Mouse (Mus musculus) gastrocnemius, postnatal 10 days (tissue): Measurements from ENCODE around the gene Pecam1. TPM values are rescaled to one million over a fixed set of nuclear protein-coding genes. Genes with fewer than 3 reads are reported as not detected.
"Not testable (repeated sequence)": the region's sequence is repeated elsewhere in the genome, so short reads cannot be mapped to it uniquely, and the experiment has no call there.

Experiments used
- DNase-seq: peaks from one replicate; pipeline ENCODE4 v3.0.0; 2021; ENCODE audit warnings: mixed read lengths
- total RNA-seq, 2 experiments: library from RNA; stranded (reverse); gene quantifications; 2 replicates each; pipeline ENCODE4 v1.2.3; 2021

Gene Pecam1
- total RNA-seq, 2 experiments from 2014 or later: 104 to 118 TPM

- no peak for DNase-seq
Measured at GRCm38 (mm10) chr11:106666470-106667107, 83.8 kb downstream of the Pecam1 start.

GRCm38 (mm10) chr11:106665841-106666240 lies 84.6 kb downstream of the Pecam1 start:
- no peak for DNase-seq

- DNase-seq: no peak
Measured at GRCm38 (mm10) chr11:106665328-106665727, 85.1 kb downstream of the Pecam1 start.

- DNase-seq: no peak
Measured at GRCm38 (mm10) chr11:106664691-106665090, 85.7 kb downstream of the Pecam1 start.

- DNase-seq: no peak
Measured at GRCm38 (mm10) chr11:106663838-106664237, 86.6 kb downstream of the Pecam1 start.

- no peak for DNase-seq
Measured at GRCm38 (mm10) chr11:106662634-106663407, 87.6 kb downstream of the Pecam1 start.

GRCm38 (mm10) chr11:106660453-106661081 lies 89.9 kb downstream of the Pecam1 start:
- DNase-seq: no peak

- DNase-seq: peak; percentile 39
Measured at GRCm38 (mm10) chr11:106659598-106660295, 90.7 kb downstream of the Pecam1 start.

GRCm38 (mm10) chr11:106658051-106658880 lies 92.2 kb downstream of the Pecam1 start:
- DNase-seq: peak; percentile 90

- DNase-seq: not testable (repeated sequence)
Measured at GRCm38 (mm10) chr11:106656896-106657498, 93.4 kb downstream of the Pecam1 start.

GRCm38 (mm10) chr11:106648347-106648746 lies 102.1 kb downstream of the Pecam1 start:
- DNase-seq: peak; percentile 78

- no peak for DNase-seq
Measured at GRCm38 (mm10) chr11:106642966-106643637, 107.3 kb downstream of the Pecam1 start.

GRCm38 (mm10) chr11:106641580-106641979 lies 108.8 kb downstream of the Pecam1 start:
- no peak for DNase-seq

GRCm38 (mm10) chr11:106640059-106640458 lies 110.4 kb downstream of the Pecam1 start:
- DNase-seq: no peak

- DNase-seq: no peak
Measured at GRCm38 (mm10) chr11:106639356-106639692, 111.1 kb downstream of the Pecam1 start.

GRCm38 (mm10) chr11:106638551-106639355 lies 111.7 kb downstream of the Pecam1 start:
- no peak for DNase-seq

GRCm38 (mm10) chr11:106637754-106638153 lies 112.7 kb downstream of the Pecam1 start:
- DNase-seq: no peak

- no peak for DNase-seq
Measured at GRCm38 (mm10) chr11:106635946-106636345, 114.5 kb downstream of the Pecam1 start.

- not testable (repeated sequence) for DNase-seq
Measured at GRCm38 (mm10) chr11:106634175-106634574, 116.3 kb downstream of the Pecam1 start.

- DNase-seq: no peak
Measured at GRCm38 (mm10) chr11:106633456-106633855, 117.0 kb downstream of the Pecam1 start.
